Mouse (Mus musculus): ENCODE data around the gene 4930432M17Rik.

- TF ChIP-seq CTCF (IDR thresholded peaks at IDR 0.05; ENCODE audit: low read depth), result no peak
- no peak for TF ChIP-seq EP300 (IDR thresholded peaks at IDR 0.05; ENCODE audit: low read depth)
Measured at GRCm38 (mm10) chr3:121699849-121700248, 29.3 kb downstream of the 4930432M17Rik start.
